Mouse (Mus musculus) lung, postnatal 0 days (tissue): ENCODE measurements around the gene Ahdc1.

Source experiments
- CTCF ChIP-seq: IDR thresholded peaks from 2 replicates; pipeline ENCODE4 v1.5.1; 2016; ENCODE audit warnings: antibody characterized with exemption, mild to moderate bottlenecking
- EP300 ChIP-seq: IDR thresholded peaks from 2 replicates; pipeline ENCODE4 v1.6.1; 2016; ENCODE audit warnings: antibody characterized with exemption, mild to moderate bottlenecking, control low read depth

DNA sequence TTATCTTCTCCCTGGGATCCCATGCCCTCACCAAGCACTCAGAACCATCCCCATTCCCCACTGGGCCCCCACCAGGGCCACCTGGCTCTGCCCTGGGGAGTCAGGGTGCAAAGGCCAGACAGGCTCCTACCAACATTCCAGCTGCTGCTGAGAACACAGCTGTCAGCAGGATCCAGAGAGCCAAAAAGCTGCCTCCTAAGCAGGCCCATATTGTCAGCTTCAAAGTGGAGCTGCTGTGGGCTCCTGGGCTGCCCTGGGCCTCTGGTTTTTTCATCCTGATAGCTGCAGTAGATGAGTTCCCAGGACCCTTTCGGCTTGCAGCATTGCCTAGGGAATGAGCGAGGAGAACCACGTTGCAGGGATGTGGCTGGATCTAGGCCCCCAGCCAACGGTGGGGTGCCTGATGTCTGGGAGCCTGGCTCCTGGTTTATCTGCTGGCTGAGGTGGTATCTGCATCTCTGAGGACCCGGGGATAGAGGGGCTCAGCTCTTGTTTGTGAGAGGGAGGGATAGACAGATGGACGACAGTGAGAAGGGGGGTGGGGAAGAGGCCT is 82.5 kb downstream of the Ahdc1 start:
- TF ChIP-seq CTCF (no peak), EP300 (no peak)
